In the genomic region with DNA sequence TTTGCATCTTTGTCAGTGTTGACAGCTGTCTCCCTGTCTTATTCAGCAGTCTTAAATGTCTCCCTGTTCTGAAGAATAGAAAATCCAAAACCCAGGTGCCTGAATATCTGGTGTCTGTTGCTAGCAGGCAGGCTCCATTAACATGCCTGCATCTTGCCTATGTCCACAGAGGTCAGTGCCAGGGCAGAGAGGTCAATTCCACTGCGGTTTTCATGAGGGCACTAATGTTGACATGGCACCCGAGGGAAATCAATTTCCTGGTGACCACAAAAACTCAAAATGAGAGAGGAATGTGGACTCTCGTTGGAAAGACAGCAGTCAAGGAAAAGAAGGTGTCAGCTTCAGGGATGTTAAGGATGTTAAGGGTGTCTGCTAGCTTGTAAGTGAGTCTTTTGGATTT, we compare ENCODE assay signal across 20 mouse cellular contexts.
DNase-seq lines count a peak whose midpoint lies in the region; ATAC-seq lines count a peak whose summit lies in the region.
"Had no signal": no experiment of that assay in that cellular context is flagged by ENCODE, and none has a peak within 500 bp of the region (broad histone marks: within the 10 kb centered on the region; RNA-seq: fewer than 3 reads in every experiment).

No protein-coding gene starts in this region.

- WGBS in hindbrain, embryonic 10.5 days: 12% methylated on average over 3 of the region's 3 CpGs
- 18% methylated on average over 3 of the region's 3 CpGs for WGBS in hindbrain, embryonic 12.5 days
- WGBS in embryonic facial prominence, embryonic 10.5 days: 27% methylated on average over 3 of the region's 3 CpGs
- 25% methylated on average over 3 of the region's 3 CpGs for WGBS in kidney, embryonic 15.5 days

- H3K4me3 ChIP-seq in hindbrain, embryonic 10.5 days: no peak overlapping the region
- H3K4me3 ChIP-seq in hindbrain, embryonic 12.5 days: no peak overlapping the region
- H3K4me3 ChIP-seq in embryonic facial prominence, embryonic 10.5 days: no peak overlapping the region
- H3K4me3 ChIP-seq in kidney, embryonic 15.5 days (replicated peaks): no peak overlapping the region
- H3K4me3 ChIP-seq: embryonic facial prominence, embryonic 13.5 days; forebrain, embryonic 15.5 days; heart, embryonic 12.5 days; hindbrain, embryonic 13.5 days; intestine, embryonic 15.5 days had no signal

- no peak overlapping the region for H3K27ac ChIP-seq in hindbrain, embryonic 10.5 days
- H3K27ac ChIP-seq in hindbrain, embryonic 12.5 days: no peak overlapping the region
- no peak overlapping the region for H3K27ac ChIP-seq in embryonic facial prominence, embryonic 10.5 days (replicated peaks)
- H3K27ac ChIP-seq in kidney, embryonic 15.5 days: no peak overlapping the region
- H3K27ac ChIP-seq: embryonic facial prominence, embryonic 13.5 days; forebrain, embryonic 15.5 days; hindbrain, embryonic 13.5 days; intestine, embryonic 15.5 days had no signal

- H3K27me3 ChIP-seq in hindbrain, embryonic 10.5 days (ENCODE audit: insufficient read depth, poor library complexity, severe bottlenecking): no peaks in the 10 kb centered on the region
- no peaks in the 10 kb centered on the region for H3K27me3 ChIP-seq in hindbrain, embryonic 12.5 days
- H3K27me3 ChIP-seq in embryonic facial prominence, embryonic 10.5 days (replicated peaks; ENCODE audit: low read depth, poor library complexity, severe bottlenecking): no peaks in the 10 kb centered on the region
- no peaks in the 10 kb centered on the region for H3K27me3 ChIP-seq in kidney, embryonic 15.5 days
- H3K27me3 ChIP-seq: CH12.LX; embryonic facial prominence, embryonic 13.5 days; forebrain, embryonic 15.5 days; heart, embryonic 12.5 days; hindbrain, embryonic 13.5 days; intestine, embryonic 15.5 days had no signal

- peaks cover 7% of the 10 kb centered on the region for H3K4me1 ChIP-seq in hindbrain, embryonic 10.5 days (replicated peaks)
- H3K4me1 ChIP-seq in hindbrain, embryonic 12.5 days: peaks cover 3% of the 10 kb centered on the region; the same call in 1 of the 2 replicates
- 0 out of 2 replicates have a peak, but pooled peaks cover 4% of the 10 kb centered on the region for H3K4me1 ChIP-seq in embryonic facial prominence, embryonic 10.5 days
- H3K4me1 ChIP-seq in kidney, embryonic 15.5 days: no peaks in the 10 kb centered on the region
- H3K4me1 ChIP-seq: embryonic facial prominence, embryonic 13.5 days; forebrain, embryonic 15.5 days; heart, embryonic 12.5 days; hindbrain, embryonic 13.5 days; intestine, embryonic 15.5 days had no signal

- no peak overlapping the region for H3K4me2 ChIP-seq in hindbrain, embryonic 12.5 days (replicated peaks)
- H3K4me2 ChIP-seq in kidney, embryonic 15.5 days: no peak overlapping the region
- H3K4me2 ChIP-seq: embryonic facial prominence, embryonic 13.5 days; forebrain, embryonic 15.5 days; heart, embryonic 12.5 days; hindbrain, embryonic 13.5 days; intestine, embryonic 15.5 days had no signal

- no peak for ATAC-seq in hindbrain, embryonic 12.5 days (ENCODE audit: low FRiP score)
- no peak for ATAC-seq in kidney, embryonic 15.5 days (replicated peaks; ENCODE audit: low FRiP score)
- ATAC-seq: forebrain, embryonic 15.5 days; intestine, embryonic 15.5 days had no signal

- no peaks in the 10 kb centered on the region for H3K9me3 ChIP-seq in hindbrain, embryonic 10.5 days
- no peaks in the 10 kb centered on the region for H3K9me3 ChIP-seq in hindbrain, embryonic 12.5 days (replicated peaks)
- H3K9me3 ChIP-seq in embryonic facial prominence, embryonic 10.5 days: no peaks in the 10 kb centered on the region
- H3K9me3 ChIP-seq in kidney, embryonic 15.5 days (replicated peaks): no peaks in the 10 kb centered on the region
- H3K9me3 ChIP-seq: embryonic facial prominence, embryonic 13.5 days; forebrain, embryonic 15.5 days; heart, embryonic 12.5 days; hindbrain, embryonic 13.5 days; intestine, embryonic 15.5 days had no signal

- DNase-seq in hindbrain, embryonic 10.5 days (ENCODE audit: low spot score): peak; percentile 55
- DNase-seq in Muller cell, postnatal 12 days (ENCODE audit: inconsistent ontology term): peak; percentile 6
- peak; percentile 48 for DNase-seq in embryo, embryonic 10.5 days (ENCODE audit: low spot score)
- DNase-seq in embryonic facial prominence, embryonic 10.5 days (ENCODE audit: low spot score): peak; percentile 25
- no peak for DNase-seq in natural killer cell, adult 2 months (ENCODE audit: low spot score in 2 of 2)
- no peak for DNase-seq in T-cell, adult 2 months (ENCODE audit: low spot score)
- DNase-seq: adrenal gland, adult 8-10 months; adrenal gland, postnatal 36 days; cerebellum, adult 2 months; cerebellum, postnatal 10 days; gastrocnemius, postnatal 10 days; kidney, adult 2 months had no signal

- H3K36me3 ChIP-seq in hindbrain, embryonic 10.5 days: no peaks in the 10 kb centered on the region
- H3K36me3 ChIP-seq in hindbrain, embryonic 12.5 days: no peaks in the 10 kb centered on the region
- no peaks in the 10 kb centered on the region for H3K36me3 ChIP-seq in embryonic facial prominence, embryonic 10.5 days (replicated peaks)
- H3K36me3 ChIP-seq in kidney, embryonic 15.5 days: no peaks in the 10 kb centered on the region
- H3K36me3 ChIP-seq: embryonic facial prominence, embryonic 13.5 days; forebrain, embryonic 15.5 days; heart, embryonic 12.5 days; hindbrain, embryonic 13.5 days; intestine, embryonic 15.5 days had no signal

- H3K9ac ChIP-seq in hindbrain, embryonic 12.5 days: no peak overlapping the region
- no peak overlapping the region for H3K9ac ChIP-seq in kidney, embryonic 15.5 days
- H3K9ac ChIP-seq: embryonic facial prominence, embryonic 13.5 days; forebrain, embryonic 15.5 days; heart, embryonic 12.5 days; hindbrain, embryonic 13.5 days; intestine, embryonic 15.5 days had no signal

Comparison
In these comparisons a context has a peak if more than half of its experiments do, and no peak if none do; other contexts are left out.
1. DNase-seq: peak in hindbrain, embryonic 10.5 days (single experiment), Muller cell, postnatal 12 days (single experiment), embryo, embryonic 10.5 days (single experiment) and embryonic facial prominence, embryonic 10.5 days (single experiment); none in natural killer cell, adult 2 months (0 of 2) and T-cell, adult 2 months (single experiment).